ENCODE assay signal across 17 mouse cellular contexts in genomic region chr2:135811453-135812101, GRCm38 (mm10).
A peak's percentile ranks its signal among the peaks of the same experiment; 100 is the strongest.
DNase-seq lines count a peak whose midpoint lies in the region; ATAC-seq and TF ChIP-seq lines count a peak whose summit lies in the region.
"Had no signal": no experiment of that assay in that cellular context is flagged by ENCODE, and none has a peak within 500 bp of the region (broad histone marks: within the 10 kb centered on the region; RNA-seq: fewer than 3 reads in every experiment).

No protein-coding gene starts in this region.

- 0 out of 2 replicates have a peak overlapping the region, but pooled peaks have one; percentile 27 for H3K27ac ChIP-seq in kidney, embryonic 14.5 days (ENCODE audit: low read depth, low read length)
- no peak overlapping the region for H3K27ac ChIP-seq in midbrain, embryonic 16.5 days (ENCODE audit: low read length)
- H3K27ac ChIP-seq: forebrain, embryonic 12.5 days; heart, adult 2 months; hindbrain, postnatal 0 days; liver, embryonic 14.5 days; macrophage had no signal

- 47% methylated on average over 5 of the region's 5 CpGs for WGBS in kidney, embryonic 14.5 days
- 78% methylated on average over 5 of the region's 5 CpGs for WGBS in midbrain, embryonic 16.5 days

- DNase-seq in adrenal gland, adult (ENCODE audit: inconsistent age in 2 of 2, low spot score in 1 of 2): peak; percentile 32 to 66
- DNase-seq in adrenal gland, adult 8-10 months: no peak
- DNase-seq in Patski (ENCODE audit: low read depth, low spot score): no peak
- peak; percentile 15 to 33 for DNase-seq in natural killer cell, adult 2 months (ENCODE audit: low spot score in 2 of 2)
- DNase-seq in left cerebral cortex, postnatal 4 days: no peak
- DNase-seq in cerebellum, adult 11-12 months: no peak
- DNase-seq: cerebellum, adult 11 months; midbrain, embryonic 14.5 days; thymus, adult 18-20 months had no signal

- no peaks in the 10 kb centered on the region for H3K9me3 ChIP-seq in kidney, embryonic 14.5 days (ENCODE audit: control insufficient read depth, low read length)
- 0 out of 2 replicates have a peak, but pooled peaks cover 5% of the 10 kb centered on the region for H3K9me3 ChIP-seq in midbrain, embryonic 16.5 days (replicated peaks; ENCODE audit: control insufficient read depth, low read length, poor library complexity, severe bottlenecking)
- H3K9me3 ChIP-seq: forebrain, embryonic 12.5 days had no signal

- intact Hi-C loops in left cerebral cortex, postnatal 4 days (cut with DNase I): no loop called here

- in situ Hi-C loops in Patski (cut with MboI; ENCODE audit: low pct_unique_long_range_greater_than_20kb): no loop called here

- H3K36me3 ChIP-seq in kidney, embryonic 14.5 days (ENCODE audit: control insufficient read depth, insufficient read depth, low read length): no peaks in the 10 kb centered on the region
- H3K36me3 ChIP-seq in midbrain, embryonic 16.5 days (ENCODE audit: control insufficient read depth, insufficient read depth, low read length): no peaks in the 10 kb centered on the region; the same call in 1 of the 2 replicates

- no peak for TF ChIP-seq CTCF in Patski (IDR thresholded peaks at IDR 0.05)

- H3K4me3 ChIP-seq in kidney, embryonic 14.5 days (ENCODE audit: low read length): no peak overlapping the region
- no peak overlapping the region for H3K4me3 ChIP-seq in midbrain, embryonic 16.5 days (ENCODE audit: low read depth, low read length)
- H3K4me3 ChIP-seq: forebrain, embryonic 12.5 days; heart, adult 2 months had no signal

- no peak overlapping the region for H3K4me2 ChIP-seq in kidney, embryonic 14.5 days (replicated peaks; ENCODE audit: low read depth, low read length)
- no peak overlapping the region for H3K4me2 ChIP-seq in midbrain, embryonic 16.5 days (ENCODE audit: low read length)
- H3K4me2 ChIP-seq: forebrain, embryonic 12.5 days had no signal

- POLR2A ChIA-PET in Patski (lab: Charles Lee): interaction anchor here (0.7 kb wide), 1 partner anchor 67 kb away, joined by 3 read pairs; no protein-coding TSS in a partner anchor

- CTCF ChIA-PET in Patski (lab: Charles Lee): interaction anchor here (0.8 to 1.2 kb wide), 3 partner anchors 9 to 115 kb away, joined by 3 read pairs; no protein-coding TSS in a partner anchor

- no peaks in the 10 kb centered on the region for H3K27me3 ChIP-seq in Patski
- H3K27me3 ChIP-seq in kidney, embryonic 14.5 days (ENCODE audit: control insufficient read depth, insufficient read depth, low read length): no peaks in the 10 kb centered on the region
- H3K27me3 ChIP-seq in midbrain, embryonic 16.5 days (ENCODE audit: control insufficient read depth, insufficient read depth, low read depth, low read length): no peaks in the 10 kb centered on the region
- H3K27me3 ChIP-seq: CH12.LX; forebrain, embryonic 12.5 days had no signal

- peak; percentile 6 for ATAC-seq in Patski
- no peak for ATAC-seq in kidney, embryonic 14.5 days (ENCODE audit: low FRiP score, low TSS enrichment)
- no peak for ATAC-seq in midbrain, embryonic 16.5 days
- ATAC-seq: hindbrain, postnatal 0 days had no signal

- no peak overlapping the region for H3K9ac ChIP-seq in kidney, embryonic 14.5 days (ENCODE audit: low read depth, low read length)
- H3K9ac ChIP-seq in midbrain, embryonic 16.5 days (ENCODE audit: low read depth, low read length): no peak overlapping the region
- H3K9ac ChIP-seq: forebrain, embryonic 12.5 days; liver, embryonic 14.5 days had no signal

- H3K4me1 ChIP-seq in kidney, embryonic 14.5 days (ENCODE audit: control insufficient read depth, insufficient read depth, low read length): no peaks in the 10 kb centered on the region
- H3K4me1 ChIP-seq in midbrain, embryonic 16.5 days (ENCODE audit: control insufficient read depth, insufficient read depth, low read length): no peaks in the 10 kb centered on the region
- H3K4me1 ChIP-seq: forebrain, embryonic 12.5 days had no signal

Comparison
In these comparisons a context has a peak if more than half of its experiments do, and no peak if none do; other contexts are left out.
1. DNase-seq: peak in adrenal gland, adult (2 of 2) and natural killer cell, adult 2 months (2 of 2); none in adrenal gland, adult 8-10 months (single experiment), Patski (single experiment), left cerebral cortex, postnatal 4 days (single experiment) and cerebellum, adult 11-12 months (single experiment).